Mouse (Mus musculus): Measurements from ENCODE around the gene Ston1. TPM values are rescaled to one million over a fixed set of nuclear protein-coding genes. Genes with fewer than 3 reads are reported as not detected.

Gene Ston1
- polyA plus RNA-seq, 1 experiment from 2014 or later: 8.3 TPM

DNA sequence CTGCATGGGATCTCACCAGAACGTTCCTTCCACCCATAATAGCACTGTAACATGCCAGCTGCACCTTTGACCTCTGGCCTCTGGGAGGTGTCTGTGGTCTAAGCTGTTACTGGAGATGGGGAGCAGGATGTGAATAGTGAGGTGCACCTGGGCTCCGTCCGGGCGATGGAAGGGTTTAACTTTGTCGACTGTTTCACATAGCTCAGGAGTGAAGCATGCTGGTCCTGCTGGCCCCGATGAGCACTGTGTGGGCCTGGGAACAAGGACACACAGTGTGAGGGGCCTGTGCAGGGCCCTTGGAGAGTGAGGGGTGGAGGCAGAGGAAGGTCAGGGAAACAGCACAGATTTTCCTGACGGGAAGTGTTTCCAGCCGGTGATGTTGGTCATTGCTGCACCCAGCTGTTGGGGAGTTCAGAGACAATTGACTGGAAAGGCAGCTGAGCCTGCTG is 44.5 kb upstream of the Ston1 start:
- H3K4me3 ChIP-seq (replicated peaks; ENCODE audit: low read depth, low read length): no peak overlapping the region
- WGBS: 37% methylated on average over 8 of the region's 8 CpGs
- no peak overlapping the region for H3K4me2 ChIP-seq (ENCODE audit: low read length)
- no peak overlapping the region for H3K9ac ChIP-seq (ENCODE audit: low read depth, low read length)
- H3K9me3 ChIP-seq (replicated peaks; ENCODE audit: low read length): no peaks in the 10 kb centered on the region
- no peaks in the 10 kb centered on the region for H3K27me3 ChIP-seq (ENCODE audit: insufficient read depth, low read length)
- peak overlapping the region; percentile 38; the same call in 1 of the 2 replicates for H3K27ac ChIP-seq
- no peak for TF ChIP-seq CTCF (IDR thresholded peaks at IDR 0.05; ENCODE audit: low read depth)
- no peaks in the 10 kb centered on the region for H3K4me1 ChIP-seq (replicated peaks; ENCODE audit: insufficient read depth, low read length)
- DNase-seq (ENCODE audit: low spot score): peak; percentile 48
- H3K36me3 ChIP-seq (ENCODE audit: insufficient read depth, low read length): peaks cover 12% of the 10 kb centered on the region
- ATAC-seq (replicated peaks; ENCODE audit: low FRiP score, low read depth): peak; percentile 58; the same call in 1 of the 2 replicates

DNA sequence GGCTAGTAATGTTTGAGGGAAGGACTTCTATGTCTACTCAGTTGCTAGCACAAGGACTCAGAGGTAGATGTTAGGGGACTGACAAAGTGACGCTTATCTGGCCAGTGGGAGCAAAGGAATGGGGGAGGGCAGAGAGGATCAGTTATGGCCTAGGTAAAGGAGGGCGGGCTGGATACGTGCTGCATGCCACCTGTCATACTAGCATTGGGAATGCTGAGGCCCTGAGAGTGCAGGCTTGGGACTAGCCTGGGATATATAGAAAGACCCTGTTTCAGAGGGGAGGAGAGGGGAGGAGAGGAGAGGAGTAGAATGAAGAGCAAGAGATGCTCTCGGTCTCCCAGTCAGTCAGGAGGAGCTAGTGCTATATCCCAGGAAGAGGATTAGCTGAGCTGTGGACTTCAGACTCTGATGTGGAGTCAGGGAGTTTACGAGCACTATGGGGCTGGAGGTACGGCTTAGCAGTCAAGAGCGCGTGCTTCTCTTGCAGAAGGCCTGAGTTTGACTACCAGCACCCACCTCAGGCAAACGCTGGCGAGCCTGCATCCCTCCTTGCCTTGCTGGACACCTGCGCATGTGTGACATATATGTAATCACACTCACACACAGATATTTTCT is 43.9 kb upstream of the Ston1 start:
- no peaks in the 10 kb centered on the region for H3K4me1 ChIP-seq (replicated peaks; ENCODE audit: insufficient read depth, low read length)
- no peaks in the 10 kb centered on the region for H3K27me3 ChIP-seq (ENCODE audit: insufficient read depth, low read length)
- no peak overlapping the region for H3K4me3 ChIP-seq (replicated peaks; ENCODE audit: low read depth, low read length)
- H3K36me3 ChIP-seq (ENCODE audit: insufficient read depth, low read length): peaks cover 12% of the 10 kb centered on the region
- no peaks in the 10 kb centered on the region for H3K9me3 ChIP-seq (replicated peaks; ENCODE audit: low read length)
- 89% methylated on average over 11 of the region's 11 CpGs for whole genome bisulfite sequencing
- H3K4me2 ChIP-seq (ENCODE audit: low read length): no peak overlapping the region
- no peak for TF ChIP-seq CTCF (IDR thresholded peaks at IDR 0.05; ENCODE audit: low read depth)
- H3K9ac ChIP-seq (ENCODE audit: low read depth, low read length): no peak overlapping the region
- peak; percentile 85 for ATAC-seq (replicated peaks; ENCODE audit: low FRiP score, low read depth)
- no peak for DNase-seq (ENCODE audit: low spot score)
- H3K27ac ChIP-seq: peak overlapping the region; percentile 64

DNA sequence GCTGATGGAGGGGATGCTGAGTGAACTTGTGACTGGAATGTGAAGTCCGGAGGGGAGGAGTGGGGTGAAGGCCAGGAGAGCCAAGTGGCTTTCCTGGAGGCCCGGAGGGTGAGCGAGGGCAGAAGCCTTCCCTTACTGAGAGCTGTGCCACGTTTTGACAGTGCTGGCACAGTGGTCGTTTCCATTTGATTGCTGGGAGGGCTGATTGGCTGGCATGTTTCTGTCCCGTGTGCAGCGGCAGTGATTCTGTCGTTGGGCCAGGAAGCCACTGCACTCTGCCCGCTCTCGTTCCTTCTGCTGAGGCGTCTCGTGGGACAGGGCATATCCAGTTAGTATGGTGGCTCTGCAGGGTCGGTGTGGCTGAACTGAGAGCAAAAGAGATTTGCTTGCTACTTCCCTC is 41.3 kb upstream of the Ston1 start:
- WGBS: 77% methylated on average over 13 of the region's 13 CpGs
- no peak for TF ChIP-seq CTCF (IDR thresholded peaks at IDR 0.05; ENCODE audit: low read depth)
- ATAC-seq (replicated peaks; ENCODE audit: low FRiP score, low read depth): no peak

DNA sequence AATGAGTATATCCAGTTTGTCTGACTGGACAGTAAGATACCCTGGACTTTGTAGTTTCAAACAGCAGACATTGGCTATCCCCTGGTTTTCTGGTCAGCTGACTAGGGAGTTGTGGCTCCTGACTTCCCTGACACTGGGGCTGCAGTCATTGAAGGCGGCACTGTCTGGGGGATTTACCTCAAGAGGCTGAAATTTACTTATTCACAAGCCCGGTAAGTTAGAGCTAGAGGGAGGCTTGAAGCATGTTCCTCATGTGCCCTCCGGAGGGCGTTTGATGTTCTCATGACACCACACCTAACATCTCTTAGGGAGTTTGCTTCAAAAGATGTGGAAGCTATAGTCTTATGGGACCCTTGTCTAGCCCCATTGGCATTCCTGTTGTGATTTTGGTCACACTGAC is 40.8 kb upstream of the Ston1 start:
- Histone ChIP-seq H3K27ac (no peak overlapping the region), H3K9me3 (replicated peaks; ENCODE audit: low read length) (no peaks in the 10 kb centered on the region), H3K4me1 (replicated peaks; ENCODE audit: insufficient read depth, low read length) (no peaks in the 10 kb centered on the region), H3K27me3 (ENCODE audit: insufficient read depth, low read length) (no peaks in the 10 kb centered on the region), H3K36me3 (ENCODE audit: insufficient read depth, low read length) (peaks cover 6% of the 10 kb centered on the region), H3K4me3 (replicated peaks; ENCODE audit: low read depth, low read length) (no peak overlapping the region), H3K9ac (ENCODE audit: low read depth, low read length) (no peak overlapping the region), H3K4me2 (ENCODE audit: low read length) (no peak overlapping the region)
- DNase-seq (ENCODE audit: low spot score) (no peak), ATAC-seq (replicated peaks; ENCODE audit: low FRiP score, low read depth) (no peak; the same call in 1 of the 2 replicates)
- WGBS: 83% methylated on average over 4 of the region's 4 CpGs
- TF ChIP-seq CTCF (IDR thresholded peaks at IDR 0.05; ENCODE audit: low read depth): no peak

More for the DNA sequence above, 41.3 kb upstream of the Ston1 start:
- no peak for DNase-seq (ENCODE audit: low spot score)
- H3K9ac ChIP-seq (ENCODE audit: low read depth, low read length): no peak overlapping the region
- no peak overlapping the region; the same call in 1 of the 2 replicates for H3K27ac ChIP-seq
- H3K36me3 ChIP-seq (ENCODE audit: insufficient read depth, low read length): peaks cover 6% of the 10 kb centered on the region
- H3K4me2 ChIP-seq (ENCODE audit: low read length): no peak overlapping the region
- no peaks in the 10 kb centered on the region for H3K27me3 ChIP-seq (ENCODE audit: insufficient read depth, low read length)
- H3K9me3 ChIP-seq (replicated peaks; ENCODE audit: low read length): no peaks in the 10 kb centered on the region
- no peak overlapping the region for H3K4me3 ChIP-seq (replicated peaks; ENCODE audit: low read depth, low read length)
- no peaks in the 10 kb centered on the region for H3K4me1 ChIP-seq (replicated peaks; ENCODE audit: insufficient read depth, low read length)

DNA sequence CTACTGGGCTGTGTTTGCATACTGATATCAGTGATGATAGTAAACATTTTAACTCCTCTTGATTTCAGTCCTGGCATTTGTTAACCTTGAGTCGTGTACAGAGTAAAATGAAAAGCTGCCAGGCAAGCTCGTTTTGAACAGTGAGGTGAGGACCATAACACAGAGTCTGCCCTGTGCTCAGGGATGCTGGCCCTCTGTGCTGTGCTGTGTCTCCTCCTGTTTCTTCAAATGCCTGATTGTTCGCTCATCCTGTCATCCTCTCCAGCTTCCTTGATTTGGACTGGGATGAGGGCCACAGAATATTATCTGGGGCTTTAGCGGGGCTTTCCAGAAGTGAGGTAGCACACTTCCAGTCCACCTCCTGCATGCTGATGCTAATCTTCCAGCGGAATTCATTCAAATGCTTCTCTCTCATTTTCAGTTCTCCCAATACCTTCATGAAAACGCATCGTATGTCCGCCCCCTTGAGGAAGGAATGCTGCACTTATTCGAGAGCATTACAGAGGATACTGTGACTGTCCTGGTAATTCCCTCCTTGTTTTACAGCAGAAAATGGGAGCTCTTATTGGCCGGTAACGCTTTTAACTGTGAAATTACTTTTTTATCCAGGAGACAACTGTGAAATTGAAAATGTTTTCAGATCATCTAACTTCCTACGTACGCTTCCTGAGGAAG is 39.2 kb upstream of the Ston1 start:
- H3K4me3 ChIP-seq (replicated peaks; ENCODE audit: low read depth, low read length): no peak overlapping the region
- no peaks in the 10 kb centered on the region for H3K9me3 ChIP-seq (replicated peaks; ENCODE audit: low read length)
- 39% methylated on average over 13 of the region's 13 CpGs for WGBS
- no peak overlapping the region for H3K9ac ChIP-seq (ENCODE audit: low read depth, low read length)
- H3K27ac ChIP-seq: no peak overlapping the region
- H3K4me1 ChIP-seq (replicated peaks; ENCODE audit: insufficient read depth, low read length): no peaks in the 10 kb centered on the region
- ATAC-seq (replicated peaks; ENCODE audit: low FRiP score, low read depth): peak; percentile 52; the same call in 1 of the 2 replicates
- H3K27me3 ChIP-seq (ENCODE audit: insufficient read depth, low read length): no peaks in the 10 kb centered on the region
- no peak overlapping the region for H3K4me2 ChIP-seq (ENCODE audit: low read length)
- peak; percentile 90 for DNase-seq (ENCODE audit: low spot score)
- peaks cover 14% of the 10 kb centered on the region for H3K36me3 ChIP-seq (ENCODE audit: insufficient read depth, low read length)
- TF ChIP-seq CTCF (IDR thresholded peaks at IDR 0.05; ENCODE audit: low read depth): peak; percentile 93

DNA sequence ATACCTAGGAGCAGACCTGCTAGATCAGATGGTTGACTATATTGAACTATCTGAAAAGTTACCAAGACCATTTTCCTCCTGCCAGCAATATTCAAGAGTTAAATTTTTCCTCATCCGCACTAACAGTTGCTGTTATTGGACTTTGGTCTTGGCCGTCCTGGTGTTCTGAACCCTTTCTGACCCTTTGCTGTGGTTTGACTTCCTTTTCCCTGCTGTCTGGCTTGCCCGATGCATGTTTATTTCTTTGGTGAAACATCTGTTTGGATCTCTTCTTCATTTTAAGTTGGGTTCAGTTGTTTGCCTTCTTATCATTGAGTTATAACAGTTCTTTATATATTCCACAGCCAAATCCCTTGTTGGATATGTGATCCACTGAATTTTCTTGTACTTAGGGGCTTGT is 33.9 kb upstream of the Ston1 start:
- Histone ChIP-seq H3K36me3 (ENCODE audit: insufficient read depth, low read length) (peaks cover 16% of the 10 kb centered on the region; the same call in 1 of the 2 replicates), H3K4me1 (replicated peaks; ENCODE audit: insufficient read depth, low read length) (no peaks in the 10 kb centered on the region), H3K27me3 (ENCODE audit: insufficient read depth, low read length) (no peaks in the 10 kb centered on the region), H3K9me3 (replicated peaks; ENCODE audit: low read length) (no peaks in the 10 kb centered on the region), H3K4me3 (replicated peaks; ENCODE audit: low read depth, low read length) (no peak overlapping the region), H3K27ac (no peak overlapping the region), H3K4me2 (ENCODE audit: low read length) (no peak overlapping the region), H3K9ac (ENCODE audit: low read depth, low read length) (no peak overlapping the region)
- ATAC-seq (replicated peaks; ENCODE audit: low FRiP score, low read depth) (no peak), DNase-seq (ENCODE audit: low spot score) (peak; percentile 63)
- 42% methylated on average over 3 of the region's 3 CpGs for WGBS
- TF ChIP-seq CTCF (IDR thresholded peaks at IDR 0.05; ENCODE audit: low read depth): no peak

Data from kidney, postnatal 0 days (tissue).